26 mouse cellular contexts compared by ENCODE assay signal in genomic region chr13:99666086-99666485, GRCm38 (mm10).
"Had no signal": no experiment of that assay in that cellular context is flagged by ENCODE, and none has a peak within 500 bp of the region (broad histone marks: within the 10 kb centered on the region; RNA-seq: fewer than 3 reads in every experiment).

No protein-coding gene starts in this region.

- H3K9ac ChIP-seq: heart, embryonic 12.5 days; hindbrain, embryonic 12.5 days; hindbrain, embryonic 14.5 days; intestine, embryonic 15.5 days; limb, embryonic 12.5 days; liver, embryonic 13.5 days had no signal

- H3K9me3 ChIP-seq: heart, embryonic 12.5 days; hindbrain, embryonic 10.5 days; hindbrain, embryonic 12.5 days; intestine, embryonic 15.5 days; limb, embryonic 10.5 days; limb, embryonic 12.5 days; liver, embryonic 13.5 days had no signal

- DNase-seq: gastrocnemius, adult 2 months; gastrocnemius, postnatal 10 days; gastrocnemius, postnatal 25 days; heart, adult 2 months; heart, postnatal 10 days; heart, postnatal 4 days; kidney, adult 18-20 months; kidney, adult 8-10 months; kidney, postnatal 10 days; kidney, postnatal 25 days; kidney, postnatal 4 days; liver; liver, embryonic 13.5 days had no signal

- H3K36me3 ChIP-seq: heart, embryonic 12.5 days; hindbrain, embryonic 10.5 days; hindbrain, embryonic 12.5 days; intestine, embryonic 15.5 days; limb, embryonic 10.5 days; limb, embryonic 12.5 days; liver, embryonic 13.5 days had no signal

- H3K4me1 ChIP-seq: hindbrain, embryonic 10.5 days; intestine, embryonic 15.5 days; liver, embryonic 13.5 days had no signal

- H3K4me2 ChIP-seq: heart, embryonic 12.5 days; hindbrain, embryonic 12.5 days; hindbrain, embryonic 14.5 days; intestine, embryonic 15.5 days; limb, embryonic 12.5 days; liver, embryonic 11.5 days; liver, embryonic 13.5 days had no signal

- H3K4me3 ChIP-seq: gastrocnemius, adult 2 months; heart, adult 2 months; heart, embryonic 12.5 days; hindbrain, embryonic 10.5 days; hindbrain, embryonic 12.5 days; intestine, embryonic 15.5 days; layer of hippocampus, adult 2 months; left cerebral cortex, adult 2 months; limb, embryonic 10.5 days; limb, embryonic 12.5 days; liver, embryonic 13.5 days had no signal

- H3K27ac ChIP-seq: gastrocnemius, adult 2 months; heart, adult 2 months; hindbrain, embryonic 10.5 days; hindbrain, embryonic 12.5 days; hindbrain, embryonic 14.5 days; intestine, embryonic 15.5 days; layer of hippocampus, adult 2 months; left cerebral cortex, adult 2 months; limb, embryonic 10.5 days; limb, embryonic 12.5 days; liver, embryonic 13.5 days had no signal

- H3K27me3 ChIP-seq: heart, embryonic 12.5 days; hindbrain, embryonic 12.5 days; intestine, embryonic 15.5 days; limb, embryonic 12.5 days; liver, embryonic 13.5 days had no signal

- ATAC-seq: hindbrain, embryonic 16.5 days; inflammation-experienced regulatory T-cells, adult 6 months; intestine, embryonic 15.5 days; intestine, postnatal 0 days had no signal
